Mouse (Mus musculus) liver, adult 2 months (tissue): Measurements from ENCODE around the gene Myod1.

ENCODE experiments used
- CTCF ChIP-seq: fragments of 200-500 bp; IDR thresholded peaks from 2 replicates; pipeline ENCODE4 v1.5.1; 2011; ENCODE audit warnings: low read depth, low read length, control low read depth
- POLR2A ChIP-seq: fragments of 200-500 bp; IDR thresholded peaks from 2 replicates; pipeline ENCODE4 v1.6.1; 2011; ENCODE audit warnings: low read length, control low read depth; ENCODE audit not compliant: insufficient read depth; ENCODE audit errors: extremely low read depth

GRCm38 (mm10) chr7:46404756-46405155 is 28.5 kb downstream of the Myod1 start:
- TF ChIP-seq POLR2A = no peak
- TF ChIP-seq CTCF = no peak
